Mouse (Mus musculus): ENCODE results near the gene Zfp263.

DNA sequence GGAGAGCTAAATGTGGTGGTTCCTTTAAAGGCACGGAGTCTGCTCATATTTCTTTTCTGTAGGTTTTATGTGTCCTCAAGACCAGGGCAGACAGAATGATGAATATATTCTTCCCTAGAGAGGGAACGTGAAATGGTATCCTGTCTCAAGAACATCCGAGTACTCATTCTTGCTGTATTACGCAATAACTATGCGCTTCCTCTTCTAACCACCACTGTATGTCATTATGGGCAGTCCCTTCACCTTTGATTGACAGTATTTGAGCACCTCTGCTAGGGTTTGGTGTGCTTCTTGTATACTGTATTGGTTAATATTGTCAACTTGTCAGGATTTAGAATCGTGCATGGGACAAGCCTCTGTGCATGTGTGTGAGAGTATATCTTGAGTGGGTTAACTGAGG is 37.2 kb upstream of the Zfp263 start:
- no peak for TF ChIP-seq CTCF (IDR thresholded peaks at IDR 0.05; ENCODE audit: control insufficient read depth, insufficient read depth, insufficient read length)
- peak; percentile 96 for TF ChIP-seq CEBPB (IDR thresholded peaks at IDR 0.05; ENCODE audit: low read depth)
- no peak for TF ChIP-seq MYOD1 (IDR thresholded peaks at IDR 0.05; ENCODE audit: control insufficient read depth, insufficient read length, low read depth)
- no peak for TF ChIP-seq MAX (IDR thresholded peaks at IDR 0.05)
- no peak for TF ChIP-seq USF1 (IDR thresholded peaks at IDR 0.05; ENCODE audit: low read depth)
- TF ChIP-seq FOSL1 (IDR thresholded peaks at IDR 0.05; ENCODE audit: insufficient read depth, low read length, poor library complexity, severe bottlenecking) = no peak
